29 mouse cellular contexts compared by ENCODE assay signal in genomic region chr6:102186316-102186715, GRCm38 (mm10).
"Had no signal": no experiment of that assay in that cellular context is flagged by ENCODE, and none has a peak within 500 bp of the region (broad histone marks: within the 10 kb centered on the region; RNA-seq: fewer than 3 reads in every experiment).

No protein-coding gene starts in this region.

- H3K27ac ChIP-seq: gastrocnemius, adult 2 months; heart, adult 2 months; heart, embryonic 13.5 days; heart, embryonic 15.5 days; hindbrain, embryonic 13.5 days; hindbrain, embryonic 15.5 days; hindbrain, postnatal 0 days; kidney, embryonic 15.5 days; kidney, postnatal 0 days; left cerebral cortex, adult 2 months; limb, embryonic 10.5 days; limb, embryonic 12.5 days; liver, embryonic 13.5 days; liver, embryonic 15.5 days had no signal

- H3K27me3 ChIP-seq: heart, embryonic 13.5 days; heart, embryonic 15.5 days; hindbrain, embryonic 13.5 days; hindbrain, embryonic 15.5 days; kidney, embryonic 15.5 days; limb, embryonic 12.5 days; liver, embryonic 13.5 days; liver, embryonic 15.5 days had no signal

- H3K4me2 ChIP-seq: heart, embryonic 11.5 days; heart, embryonic 13.5 days; heart, embryonic 15.5 days; hindbrain, embryonic 13.5 days; hindbrain, embryonic 15.5 days; kidney, embryonic 15.5 days; limb, embryonic 12.5 days; liver, embryonic 11.5 days; liver, embryonic 13.5 days; liver, embryonic 15.5 days had no signal

- ATAC-seq: hindbrain, postnatal 0 days; intestine, embryonic 16.5 days had no signal

- H3K4me3 ChIP-seq: gastrocnemius, adult 2 months; heart, adult 2 months; heart, embryonic 13.5 days; heart, embryonic 15.5 days; hindbrain, embryonic 13.5 days; hindbrain, embryonic 15.5 days; kidney, embryonic 15.5 days; left cerebral cortex, adult 2 months; limb, embryonic 10.5 days; limb, embryonic 12.5 days; liver, embryonic 13.5 days; liver, embryonic 15.5 days had no signal

- DNase-seq: gastrocnemius, adult 2 months; gastrocnemius, postnatal 10 days; gastrocnemius, postnatal 25 days; heart, adult 11 months; heart, adult 2 months; heart, postnatal 14 days; heart, postnatal 36 days; kidney, adult 11 months; kidney, adult 2 months; kidney, adult 9 months; kidney, postnatal 14 days; kidney, postnatal 36 days; layer of hippocampus, adult 9-11 months; liver; liver, embryonic 13.5 days had no signal

- H3K9ac ChIP-seq: heart, embryonic 13.5 days; heart, embryonic 15.5 days; hindbrain, embryonic 13.5 days; hindbrain, embryonic 15.5 days; kidney, embryonic 15.5 days; limb, embryonic 12.5 days; liver, embryonic 13.5 days; liver, embryonic 15.5 days had no signal

- H3K36me3 ChIP-seq: heart, embryonic 13.5 days; heart, embryonic 15.5 days; hindbrain, embryonic 13.5 days; hindbrain, embryonic 15.5 days; kidney, embryonic 15.5 days; limb, embryonic 10.5 days; limb, embryonic 12.5 days; liver, embryonic 13.5 days; liver, embryonic 15.5 days had no signal

- H3K4me1 ChIP-seq: heart, embryonic 13.5 days; heart, embryonic 15.5 days; hindbrain, embryonic 13.5 days; hindbrain, embryonic 15.5 days; kidney, embryonic 15.5 days; limb, embryonic 10.5 days; limb, embryonic 12.5 days; liver, embryonic 13.5 days; liver, embryonic 15.5 days had no signal

- H3K9me3 ChIP-seq: heart, embryonic 13.5 days; heart, embryonic 15.5 days; hindbrain, embryonic 13.5 days; hindbrain, embryonic 15.5 days; kidney, embryonic 15.5 days; limb, embryonic 10.5 days; limb, embryonic 12.5 days; liver, embryonic 13.5 days; liver, embryonic 15.5 days had no signal
